Mouse (Mus musculus) liver, postnatal 0 days (tissue): ENCODE measurements around the gene Asb15. TPM values are rescaled to one million over a fixed set of nuclear protein-coding genes. Genes with fewer than 3 reads are reported as not detected.

ENCODE experiments used
- ATAC-seq: fragments of 200-750 bp; cut with Nextera tagmentation; 2 replicates; pipeline ENCODE4 v1.8.0; 2017; ENCODE audit warnings: mild to moderate bottlenecking, moderate library complexity
- DNase-seq: peaks from one replicate; pipeline ENCODE4 v3.0.0-alpha.2; 2016
- H3K27ac ChIP-seq: fragments of 300-500 bp; sonication (generic); 2 replicates; pipeline ENCODE4 v1.5.1; 2014; ENCODE audit warnings: antibody characterized with exemption, moderate library complexity, mild to moderate bottlenecking, low read depth
- H3K27me3 ChIP-seq: fragments of 300-500 bp; sonication (generic); 2 replicates; pipeline ENCODE4 v1.6.1; 2014; ENCODE audit warnings: low read length, control low read depth, mixed read lengths; ENCODE audit not compliant: insufficient read depth
- H3K36me3 ChIP-seq: fragments of 300-500 bp; sonication (generic); replicated peaks from 2 replicates; pipeline ENCODE4 v1.6.1; 2014; ENCODE audit warnings: mild to moderate bottlenecking, control low read depth, low read length, moderate library complexity, mixed read lengths; ENCODE audit not compliant: insufficient read depth
- H3K4me1 ChIP-seq: fragments of 300-500 bp; sonication (generic); 2 replicates; pipeline ENCODE4 v1.6.1; 2014; ENCODE audit warnings: antibody characterized with exemption, mild to moderate bottlenecking, control low read depth; ENCODE audit not compliant: insufficient read depth
- H3K4me2 ChIP-seq: fragments of 300-500 bp; sonication (generic); 2 replicates; pipeline ENCODE4 v1.6.1; 2014; ENCODE audit warnings: low read depth, mild to moderate bottlenecking, low read length, moderate library complexity, mixed read lengths
- H3K4me3 ChIP-seq: fragments of 300-500 bp; sonication (generic); 2 replicates; pipeline ENCODE4 v1.5.1; 2014; ENCODE audit warnings: low read depth, low read length
- H3K9ac ChIP-seq: fragments of 300-500 bp; sonication (generic); replicated peaks from 2 replicates; pipeline ENCODE4 v1.6.1; 2014; ENCODE audit warnings: mild to moderate bottlenecking, moderate library complexity
- H3K9me3 ChIP-seq: fragments of 300-500 bp; sonication (generic); 2 replicates; pipeline ENCODE4 v1.6.1; 2016; ENCODE audit warnings: mild to moderate bottlenecking, control low read depth, low read length, mixed read lengths
- CTCF ChIP-seq: sonication (generic); IDR thresholded peaks from 2 replicates; pipeline ENCODE4 v1.5.1; 2016; ENCODE audit warnings: antibody characterized with exemption, low read depth
- EP300 ChIP-seq: IDR thresholded peaks from 2 replicates; pipeline ENCODE4 v1.6.1; 2016; ENCODE audit warnings: antibody characterized with exemption, low read depth, mild to moderate bottlenecking
- WGBS: fragments of 180-500 bp; shearing (Covaris S2); extraction: QIAGEN DNeasy Blood & Tissue Kit; methylation state at CpG from one replicate; pipeline ENCODE4 v1.1.7; 2014; ENCODE audit not compliant: insufficient replicate concordance; 5-methylcytosine and 5-hydroxymethylcytosine counted together
- polyA plus RNA-seq: library from polyadenylated mRNA; unstranded; fragments of >200 nt; fragmentation: Nextera tagmentation; extraction: Ambion mirVana; gene quantifications from 2 replicates; pipeline ENCODE4 v1.2.1, GENCODE M21; 2015

Asb15 gene
- polyA plus RNA-seq, 1 experiment from 2014 or later: not detected

GRCm38 (mm10) chr6:24606512-24606911 lies 78.6 kb downstream of the Asb15 start:
- Histone ChIP-seq H3K27me3 (no peaks in the 10 kb centered on the region), H3K4me2 (no peak overlapping the region), H3K9ac (no peak overlapping the region), H3K36me3 (no peaks in the 10 kb centered on the region), H3K4me3 (no peak overlapping the region), H3K27ac (no peak overlapping the region), H3K9me3 (no peaks in the 10 kb centered on the region), H3K4me1 (peaks cover 15% of the 10 kb centered on the region)
- ATAC-seq: no peak
- whole genome bisulfite sequencing: 70% methylated on average over 10 of the region's 10 CpGs
- no peak for DNase-seq
- TF ChIP-seq CTCF: no peak
- no peak for TF ChIP-seq EP300

GRCm38 (mm10) chr6:24607531-24607930 lies 79.6 kb downstream of the Asb15 start:
- no peaks in the 10 kb centered on the region for H3K36me3 ChIP-seq
- no peak overlapping the region for H3K4me3 ChIP-seq
- no peak overlapping the region for H3K4me2 ChIP-seq
- peaks cover 7% of the 10 kb centered on the region for H3K4me1 ChIP-seq
- 88% methylated on average over 15 of the region's 15 CpGs for WGBS
- TF ChIP-seq EP300 (no peak), CTCF (no peak)
- DNase-seq (no peak), ATAC-seq (no peak)
- H3K9ac ChIP-seq: no peak overlapping the region
- no peaks in the 10 kb centered on the region for H3K27me3 ChIP-seq
- H3K27ac ChIP-seq: no peak overlapping the region
- no peaks in the 10 kb centered on the region for H3K9me3 ChIP-seq

GRCm38 (mm10) chr6:24608129-24608528 lies 80.2 kb downstream of the Asb15 start:
- Histone ChIP-seq H3K36me3 (0 out of 2 replicates have a peak, but pooled peaks cover 2% of the 10 kb centered on the region), H3K4me2 (no peak overlapping the region), H3K9me3 (no peaks in the 10 kb centered on the region), H3K4me1 (peaks cover 2% of the 10 kb centered on the region), H3K9ac (no peak overlapping the region), H3K4me3 (no peak overlapping the region), H3K27ac (no peak overlapping the region), H3K27me3 (no peaks in the 10 kb centered on the region)
- DNase-seq: no peak
- TF ChIP-seq EP300 (no peak), CTCF (no peak)
- ATAC-seq: no peak
- WGBS: 76% methylated on average over 4 of the region's 4 CpGs

GRCm38 (mm10) chr6:24608682-24609081 lies 80.7 kb downstream of the Asb15 start:
- H3K9ac ChIP-seq: no peak overlapping the region
- TF ChIP-seq EP300: no peak
- TF ChIP-seq CTCF: no peak

GRCm38 (mm10) chr6:24609531-24609930 lies 81.6 kb downstream of the Asb15 start:
- DNase-seq (no peak), ATAC-seq (no peak)
- Histone ChIP-seq H3K4me1 (no peaks in the 10 kb centered on the region), H3K9ac (no peak overlapping the region), H3K9me3 (no peaks in the 10 kb centered on the region), H3K27ac (no peak overlapping the region), H3K4me2 (no peak overlapping the region), H3K4me3 (no peak overlapping the region), H3K27me3 (no peaks in the 10 kb centered on the region), H3K36me3 (peaks cover 13% of the 10 kb centered on the region)
- WGBS: 73% methylated on average over 4 of the region's 4 CpGs
- no peak for TF ChIP-seq CTCF
- TF ChIP-seq EP300: no peak

More at GRCm38 (mm10) chr6:24608682-24609081, 80.7 kb downstream of the Asb15 start:
- Histone ChIP-seq H3K27ac (no peak overlapping the region), H3K27me3 (no peaks in the 10 kb centered on the region), H3K4me2 (no peak overlapping the region), H3K4me1 (no peaks in the 10 kb centered on the region), H3K4me3 (no peak overlapping the region), H3K9me3 (no peaks in the 10 kb centered on the region), H3K36me3 (0 out of 2 replicates have a peak, but pooled peaks cover 6% of the 10 kb centered on the region)
- ATAC-seq (no peak), DNase-seq (no peak)
- WGBS: 83% methylated on average over 3 of the region's 3 CpGs

GRCm38 (mm10) chr6:24610358-24610757 lies 82.4 kb downstream of the Asb15 start:
- DNase-seq (no peak), ATAC-seq (no peak)
- peaks cover 22% of the 10 kb centered on the region for H3K36me3 ChIP-seq
- no peak overlapping the region for H3K9ac ChIP-seq
- no peak overlapping the region for H3K27ac ChIP-seq
- TF ChIP-seq CTCF: no peak
- TF ChIP-seq EP300: no peak
- 76% methylated on average over 4 of the region's 4 CpGs for WGBS
- no peak overlapping the region for H3K4me3 ChIP-seq
- H3K27me3 ChIP-seq: no peaks in the 10 kb centered on the region
- no peaks in the 10 kb centered on the region for H3K9me3 ChIP-seq
- H3K4me2 ChIP-seq: no peak overlapping the region
- no peaks in the 10 kb centered on the region for H3K4me1 ChIP-seq
